Mouse (Mus musculus): ENCODE results near the gene Gpn2. TPM values are rescaled to one million over a fixed set of nuclear protein-coding genes. Genes with fewer than 3 reads are reported as not detected.

The Gpn2 gene
- polyA plus RNA-seq, 1 experiment from 2014 or later = 23.9 TPM

DNA sequence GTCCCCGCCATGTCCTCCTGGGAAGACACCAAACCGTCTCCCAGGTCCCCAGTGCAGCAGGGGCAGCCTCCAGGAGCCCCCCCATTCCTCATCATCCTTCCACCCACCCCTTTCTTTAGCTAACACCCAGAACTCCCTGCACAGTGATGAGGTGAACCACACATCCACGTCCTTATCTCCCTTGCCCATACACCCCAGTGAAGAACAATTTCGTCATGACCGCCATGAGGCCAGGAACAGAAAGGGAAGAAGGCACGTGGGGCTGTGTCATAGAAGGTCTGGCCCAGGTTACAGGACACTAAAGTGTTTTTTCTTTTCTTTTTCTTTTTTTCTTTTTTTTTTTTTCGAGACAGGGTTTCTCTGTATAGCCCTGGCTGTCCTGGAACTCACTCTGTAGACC lies 40.7 kb downstream of the Gpn2 start:
- 89% methylated on average over 7 of the region's 7 CpGs for WGBS
- H3K4me3 ChIP-seq (ENCODE audit: low read length) = no peak overlapping the region
- no peak overlapping the region for H3K27ac ChIP-seq (ENCODE audit: low read depth, low read length)
- no peaks in the 10 kb centered on the region for H3K9me3 ChIP-seq (ENCODE audit: control insufficient read depth, low read length)
- ATAC-seq (ENCODE audit: low FRiP score, low TSS enrichment) = no peak
- no peak overlapping the region for H3K4me2 ChIP-seq (replicated peaks; ENCODE audit: low read depth, low read length)
- peaks cover 16% of the 10 kb centered on the region for H3K4me1 ChIP-seq (ENCODE audit: control insufficient read depth, insufficient read depth, low read length)
- no peaks in the 10 kb centered on the region for H3K27me3 ChIP-seq (ENCODE audit: control insufficient read depth, insufficient read depth, low read length)
- H3K36me3 ChIP-seq (ENCODE audit: control insufficient read depth, insufficient read depth, low read length) = peaks cover 13% of the 10 kb centered on the region
- H3K9ac ChIP-seq (ENCODE audit: low read depth, low read length) = no peak overlapping the region

DNA sequence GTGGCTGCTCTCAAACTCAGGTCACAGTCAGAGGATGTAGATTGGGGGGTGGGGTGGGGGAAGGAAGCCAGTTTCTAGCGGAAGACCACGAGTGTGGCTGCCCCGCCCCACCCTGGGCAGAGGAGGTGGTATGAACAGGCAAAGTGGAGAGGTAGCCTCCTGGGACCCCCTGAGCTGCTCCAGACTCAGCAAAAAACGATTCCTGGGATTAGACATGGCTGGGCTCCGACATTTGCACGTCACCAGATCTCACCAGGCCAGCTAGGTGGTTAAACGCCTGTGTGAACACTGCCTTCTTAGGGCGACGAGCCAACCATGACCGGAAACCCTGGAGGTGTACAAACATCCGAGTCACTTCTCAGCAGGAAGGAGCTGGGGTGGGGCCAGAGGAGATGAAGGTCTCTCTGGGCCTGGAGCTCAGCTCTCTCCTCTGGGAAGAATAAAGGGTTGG lies 41.5 kb downstream of the Gpn2 start:
- Histone ChIP-seq H3K27me3 (ENCODE audit: control insufficient read depth, insufficient read depth, low read length) (no peaks in the 10 kb centered on the region), H3K4me1 (ENCODE audit: control insufficient read depth, insufficient read depth, low read length) (peaks cover 16% of the 10 kb centered on the region), H3K4me2 (replicated peaks; ENCODE audit: low read depth, low read length) (no peak overlapping the region), H3K36me3 (ENCODE audit: control insufficient read depth, insufficient read depth, low read length) (peaks cover 10% of the 10 kb centered on the region), H3K9me3 (ENCODE audit: control insufficient read depth, low read length) (no peaks in the 10 kb centered on the region), H3K9ac (ENCODE audit: low read depth, low read length) (0 out of 2 replicates have a peak overlapping the region, but pooled peaks have one; percentile 15), H3K27ac (ENCODE audit: low read depth, low read length) (peak overlapping the region; percentile 85), H3K4me3 (ENCODE audit: low read length) (no peak overlapping the region)
- ATAC-seq (ENCODE audit: low FRiP score, low TSS enrichment) = peak; percentile 63
- 23% methylated on average over 11 of the region's 11 CpGs for WGBS

DNA sequence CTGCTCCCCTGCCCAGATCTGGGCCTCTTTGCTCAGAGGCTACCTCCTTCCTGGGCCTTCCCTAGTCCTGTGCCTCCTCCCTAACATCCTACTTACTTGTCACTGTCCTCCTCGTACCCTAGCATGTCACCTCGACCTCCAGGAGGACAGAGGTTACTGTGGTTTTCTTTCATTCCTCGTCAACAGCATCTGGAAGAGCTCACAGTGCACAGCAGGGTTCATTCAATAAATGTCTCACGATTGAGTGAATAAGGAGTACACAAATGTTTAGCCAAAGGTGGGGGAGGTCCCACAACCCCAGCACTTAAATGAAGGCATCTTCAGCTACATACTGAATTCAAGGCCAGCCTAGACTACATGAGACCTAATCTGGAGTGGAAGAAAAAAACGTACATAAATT lies 42.1 kb downstream of the Gpn2 start:
- WGBS = 33% methylated on average over 5 of the region's 5 CpGs
- Histone ChIP-seq H3K27ac (ENCODE audit: low read depth, low read length) (peak overlapping the region; percentile 85), H3K9me3 (ENCODE audit: control insufficient read depth, low read length) (no peaks in the 10 kb centered on the region), H3K4me1 (ENCODE audit: control insufficient read depth, insufficient read depth, low read length) (peaks cover 20% of the 10 kb centered on the region), H3K27me3 (ENCODE audit: control insufficient read depth, insufficient read depth, low read length) (no peaks in the 10 kb centered on the region), H3K9ac (ENCODE audit: low read depth, low read length) (no peak overlapping the region), H3K4me2 (replicated peaks; ENCODE audit: low read depth, low read length) (no peak overlapping the region), H3K36me3 (ENCODE audit: control insufficient read depth, insufficient read depth, low read length) (peaks cover 9% of the 10 kb centered on the region), H3K4me3 (ENCODE audit: low read length) (no peak overlapping the region)
- ATAC-seq (ENCODE audit: low FRiP score, low TSS enrichment) = peak; percentile 3; the same call in 1 of the 2 replicates

DNA sequence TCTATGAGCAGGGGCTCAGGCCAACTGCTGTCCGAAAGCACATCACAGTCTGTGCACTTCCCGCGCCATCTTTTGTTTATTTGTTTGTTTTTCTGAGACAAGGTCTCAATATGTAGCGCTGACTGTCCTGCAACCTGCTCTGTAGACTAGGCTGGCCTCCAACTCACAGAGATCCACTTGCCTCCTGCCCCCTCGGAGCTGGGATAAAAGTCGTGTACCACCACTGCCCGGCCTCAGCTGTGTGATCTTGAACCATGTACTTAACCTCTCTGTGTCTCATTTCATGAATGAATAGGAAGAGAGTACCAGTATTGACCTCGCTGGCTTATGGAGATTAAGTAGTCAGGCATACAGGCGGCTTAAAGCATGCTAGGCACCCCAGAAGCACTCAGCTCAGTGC lies 42.5 kb downstream of the Gpn2 start:
- WGBS = 70% methylated on average over 9 of the region's 9 CpGs
- H3K4me1 ChIP-seq (ENCODE audit: control insufficient read depth, insufficient read depth, low read length) = peaks cover 24% of the 10 kb centered on the region
- ATAC-seq (ENCODE audit: low FRiP score, low TSS enrichment) = no peak
- H3K4me2 ChIP-seq (replicated peaks; ENCODE audit: low read depth, low read length) = no peak overlapping the region
- H3K4me3 ChIP-seq (ENCODE audit: low read length) = no peak overlapping the region
- H3K36me3 ChIP-seq (ENCODE audit: control insufficient read depth, insufficient read depth, low read length) = peaks cover 8% of the 10 kb centered on the region
- H3K9me3 ChIP-seq (ENCODE audit: control insufficient read depth, low read length) = no peaks in the 10 kb centered on the region
- H3K9ac ChIP-seq (ENCODE audit: low read depth, low read length) = no peak overlapping the region
- peak overlapping the region; percentile 85; the same call in 1 of the 2 replicates for H3K27ac ChIP-seq (ENCODE audit: low read depth, low read length)
- no peaks in the 10 kb centered on the region for H3K27me3 ChIP-seq (ENCODE audit: control insufficient read depth, insufficient read depth, low read length)

DNA sequence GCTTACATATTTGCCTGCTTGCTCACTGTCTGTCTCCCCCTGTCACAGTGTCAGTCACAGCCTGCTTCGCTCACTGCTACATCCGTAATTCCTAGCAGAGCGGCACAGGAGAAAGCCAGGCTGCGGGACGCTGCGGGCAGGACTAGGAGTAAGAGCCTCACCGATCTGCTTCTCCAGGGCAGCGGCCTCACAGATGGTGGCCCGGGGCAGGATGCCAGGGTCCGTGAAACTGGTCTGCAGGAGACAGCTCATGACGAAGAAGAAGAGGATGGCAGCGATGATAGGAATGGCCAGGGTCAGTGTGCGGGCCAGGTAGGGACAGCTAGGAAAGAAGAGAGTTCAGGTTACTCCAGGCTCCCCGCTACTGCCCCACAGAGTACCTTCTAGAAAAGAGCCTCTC lies 42.9 kb downstream of the Gpn2 start:
- peaks cover 28% of the 10 kb centered on the region for H3K4me1 ChIP-seq (ENCODE audit: control insufficient read depth, insufficient read depth, low read length)
- WGBS = 91% methylated on average over 14 of the region's 14 CpGs
- peak overlapping the region; percentile 3; the same call in 1 of the 2 replicates for H3K27ac ChIP-seq (ENCODE audit: low read depth, low read length)

DNA sequence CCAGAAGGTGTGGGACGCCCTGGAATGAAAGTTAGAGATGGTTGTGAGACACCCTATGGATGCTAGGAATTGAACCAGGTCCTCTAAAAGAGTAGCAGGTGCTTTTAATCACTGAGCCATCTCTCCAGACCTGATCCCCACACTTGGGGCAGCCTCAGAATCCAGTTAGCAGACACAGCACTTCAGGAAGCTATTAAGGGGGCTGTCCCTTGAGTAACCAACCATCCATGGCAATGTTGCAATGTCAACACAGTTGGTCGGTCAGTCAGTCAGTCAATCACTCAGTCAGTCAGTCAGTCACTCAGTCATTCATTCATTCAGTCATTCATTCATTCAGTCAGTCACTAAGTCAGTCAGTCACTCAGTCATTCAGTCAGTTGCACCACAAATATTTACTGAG lies 44.4 kb downstream of the Gpn2 start:
- no peak overlapping the region for H3K4me2 ChIP-seq (replicated peaks; ENCODE audit: low read depth, low read length)
- peaks cover 8% of the 10 kb centered on the region for H3K36me3 ChIP-seq (ENCODE audit: control insufficient read depth, insufficient read depth, low read length)
- H3K4me1 ChIP-seq (ENCODE audit: control insufficient read depth, insufficient read depth, low read length) = peaks cover 31% of the 10 kb centered on the region
- H3K27me3 ChIP-seq (ENCODE audit: control insufficient read depth, insufficient read depth, low read length) = no peaks in the 10 kb centered on the region
- 65% methylated on average over 2 of the region's 2 CpGs for WGBS
- H3K4me3 ChIP-seq (ENCODE audit: low read length) = no peak overlapping the region
- no peaks in the 10 kb centered on the region for H3K9me3 ChIP-seq (ENCODE audit: control insufficient read depth, low read length)
- H3K27ac ChIP-seq (ENCODE audit: low read depth, low read length) = no peak overlapping the region
- no peak overlapping the region for H3K9ac ChIP-seq (ENCODE audit: low read depth, low read length)
- ATAC-seq (ENCODE audit: low FRiP score, low TSS enrichment) = no peak

More for the DNA sequence above, 42.9 kb downstream of the Gpn2 start:
- Histone ChIP-seq H3K27me3 (ENCODE audit: control insufficient read depth, insufficient read depth, low read length) (no peaks in the 10 kb centered on the region), H3K36me3 (ENCODE audit: control insufficient read depth, insufficient read depth, low read length) (peaks cover 8% of the 10 kb centered on the region), H3K9me3 (ENCODE audit: control insufficient read depth, low read length) (no peaks in the 10 kb centered on the region), H3K9ac (ENCODE audit: low read depth, low read length) (no peak overlapping the region), H3K4me3 (ENCODE audit: low read length) (no peak overlapping the region), H3K4me2 (replicated peaks; ENCODE audit: low read depth, low read length) (no peak overlapping the region)
- no peak for ATAC-seq (ENCODE audit: low FRiP score, low TSS enrichment)

DNA sequence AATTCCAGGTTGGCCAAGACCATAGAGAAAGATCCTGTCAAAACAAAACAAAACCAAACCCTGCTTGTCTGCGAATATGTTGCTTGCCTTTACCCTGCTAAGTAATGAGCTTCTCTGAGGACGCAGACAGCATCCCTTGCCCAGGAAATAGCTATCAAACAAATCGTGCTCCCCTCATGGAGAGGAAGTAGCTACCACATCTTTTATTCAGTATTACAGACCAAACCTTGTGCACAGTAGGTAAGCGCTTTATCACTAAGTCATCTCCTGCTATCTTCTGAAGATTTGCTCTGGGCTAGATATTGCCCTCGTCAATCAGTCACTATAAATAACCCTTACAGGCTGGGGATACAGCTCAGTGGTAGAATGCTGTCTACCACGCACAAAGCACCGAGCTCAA lies 45.0 kb downstream of the Gpn2 start:
- H3K27me3 ChIP-seq (ENCODE audit: control insufficient read depth, insufficient read depth, low read length) = no peaks in the 10 kb centered on the region
- ATAC-seq (ENCODE audit: low FRiP score, low TSS enrichment) = no peak
- no peak overlapping the region for H3K9ac ChIP-seq (ENCODE audit: low read depth, low read length)
- no peak overlapping the region for H3K27ac ChIP-seq (ENCODE audit: low read depth, low read length)
- H3K4me2 ChIP-seq (replicated peaks; ENCODE audit: low read depth, low read length) = no peak overlapping the region
- no peaks in the 10 kb centered on the region for H3K9me3 ChIP-seq (ENCODE audit: control insufficient read depth, low read length)
- no peak overlapping the region for H3K4me3 ChIP-seq (ENCODE audit: low read length)
- H3K36me3 ChIP-seq (ENCODE audit: control insufficient read depth, insufficient read depth, low read length) = peaks cover 8% of the 10 kb centered on the region
- 82% methylated on average over 7 of the region's 7 CpGs for WGBS
- peaks cover 31% of the 10 kb centered on the region for H3K4me1 ChIP-seq (ENCODE audit: control insufficient read depth, insufficient read depth, low read length)

DNA sequence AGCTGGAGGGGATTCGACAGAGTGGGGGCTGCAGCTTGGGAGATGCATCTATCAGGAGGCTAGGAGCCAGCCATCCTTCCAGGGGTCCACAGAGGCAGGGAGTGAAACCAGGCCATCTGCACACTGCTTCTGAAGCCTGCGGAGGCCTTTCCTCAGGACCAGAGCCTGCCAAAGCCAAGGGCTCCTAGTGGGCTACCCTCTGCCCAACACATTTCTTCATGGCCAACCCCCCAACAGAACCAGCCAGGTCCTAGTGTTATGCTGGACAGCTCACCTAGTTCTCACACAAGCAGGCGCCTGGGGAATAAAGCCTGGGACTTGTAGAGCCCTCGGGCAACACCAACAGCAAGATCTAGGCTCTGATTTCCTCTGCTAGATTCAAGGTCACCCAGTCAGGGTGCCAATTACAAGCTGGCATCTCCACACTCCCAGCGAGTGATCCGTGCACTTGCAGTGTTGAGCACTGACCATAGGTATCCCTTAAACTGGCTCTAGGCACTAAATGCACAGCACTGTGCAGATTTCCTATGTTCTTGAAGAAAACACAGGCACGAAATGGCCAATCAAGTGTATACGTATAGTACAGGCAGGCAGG lies 46.3 kb downstream of the Gpn2 start:
- H3K9me3 ChIP-seq (ENCODE audit: control insufficient read depth, low read length) = no peaks in the 10 kb centered on the region
- H3K27me3 ChIP-seq (ENCODE audit: control insufficient read depth, insufficient read depth, low read length) = no peaks in the 10 kb centered on the region
- H3K36me3 ChIP-seq (ENCODE audit: control insufficient read depth, insufficient read depth, low read length) = peaks cover 8% of the 10 kb centered on the region
- H3K4me2 ChIP-seq (replicated peaks; ENCODE audit: low read depth, low read length) = no peak overlapping the region
- no peak overlapping the region for H3K9ac ChIP-seq (ENCODE audit: low read depth, low read length)
- H3K4me3 ChIP-seq (ENCODE audit: low read length) = no peak overlapping the region
- peaks cover 28% of the 10 kb centered on the region for H3K4me1 ChIP-seq (ENCODE audit: control insufficient read depth, insufficient read depth, low read length)
- no peak for ATAC-seq (ENCODE audit: low FRiP score, low TSS enrichment)
- WGBS = 92% methylated on average over 8 of the region's 8 CpGs
- H3K27ac ChIP-seq (ENCODE audit: low read depth, low read length) = no peak overlapping the region

DNA sequence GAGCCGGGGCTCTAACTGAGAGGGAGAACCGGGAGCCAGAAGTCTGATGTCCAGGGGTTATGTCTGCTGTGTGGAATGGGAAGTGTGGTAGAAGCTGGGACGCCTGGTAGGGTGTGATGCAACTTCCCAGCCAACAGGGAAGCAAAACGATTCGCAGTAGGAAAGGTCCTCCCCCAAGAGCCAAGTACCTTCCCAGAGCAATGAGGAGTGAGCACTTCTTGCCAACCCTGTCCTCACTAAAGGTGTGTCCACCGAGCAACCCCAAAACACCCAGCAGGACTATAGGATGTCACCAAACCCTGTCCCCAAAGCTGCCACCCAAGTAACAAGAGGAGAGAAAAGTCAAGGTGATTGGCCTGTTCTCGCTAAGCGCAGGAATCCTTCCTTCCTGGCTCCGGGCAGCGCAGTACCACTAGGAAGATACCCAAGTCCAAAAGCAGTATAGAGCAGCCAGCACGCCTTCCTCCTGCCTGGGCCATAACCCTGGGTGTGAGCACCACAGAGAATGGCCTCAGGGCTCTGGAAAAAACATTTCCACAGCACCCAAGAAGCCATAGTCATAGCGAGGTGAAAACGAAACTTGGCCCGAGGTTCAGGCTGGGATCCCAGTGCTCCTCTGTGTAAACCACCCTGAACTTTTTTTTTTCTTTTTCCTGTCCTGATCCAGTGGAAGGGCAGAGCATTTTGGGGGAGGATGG lies 47.1 kb downstream of the Gpn2 start:
- H3K27me3 ChIP-seq (ENCODE audit: control insufficient read depth, insufficient read depth, low read length) = no peaks in the 10 kb centered on the region
- H3K9ac ChIP-seq (ENCODE audit: low read depth, low read length) = peak overlapping the region; percentile 23; the same call in 1 of the 2 replicates
- peak overlapping the region; percentile 95 for H3K4me2 ChIP-seq (replicated peaks; ENCODE audit: low read depth, low read length)
- no peaks in the 10 kb centered on the region for H3K9me3 ChIP-seq (ENCODE audit: control insufficient read depth, low read length)
- H3K4me3 ChIP-seq (ENCODE audit: low read length) = 0 out of 2 replicates have a peak overlapping the region, but pooled peaks have one; percentile 3
- ATAC-seq (ENCODE audit: low FRiP score, low TSS enrichment) = no peak
- 72% methylated on average over 14 of the region's 14 CpGs for WGBS
- peaks cover 8% of the 10 kb centered on the region for H3K36me3 ChIP-seq (ENCODE audit: control insufficient read depth, insufficient read depth, low read length)
- no peak overlapping the region for H3K27ac ChIP-seq (ENCODE audit: low read depth, low read length)
- peaks cover 20% of the 10 kb centered on the region for H3K4me1 ChIP-seq (ENCODE audit: control insufficient read depth, insufficient read depth, low read length)

Measured in kidney, embryonic 14.5 days (tissue).